Mouse (Mus musculus) ES-E14 (cell line): ENCODE results near the gene Tjp2.

Source experiments
- CHD2 ChIP-seq: IDR thresholded peaks from 2 replicates; pipeline ENCODE4 v1.6.1; 2014; ENCODE audit warnings: mild to moderate bottlenecking, low read depth, low read length, inconsistent platforms
- HCFC1 ChIP-seq: IDR thresholded peaks from 2 replicates; pipeline ENCODE4 v1.6.1; 2012; ENCODE audit warnings: low read length, inconsistent platforms, borderline replicate concordance; ENCODE audit not compliant: insufficient read depth
- MAFK ChIP-seq: IDR thresholded peaks from 2 replicates; pipeline ENCODE4 v1.6.1; 2014; ENCODE audit warnings: mild to moderate bottlenecking, low read depth, low read length, inconsistent platforms; ENCODE audit not compliant: insufficient read depth
- ZC3H11A ChIP-seq: IDR thresholded peaks from 2 replicates; pipeline ENCODE4 v1.6.1; 2012; ENCODE audit warnings: low read depth, mild to moderate bottlenecking, inconsistent platforms, low read length, borderline replicate concordance
- ZNF384 ChIP-seq: IDR thresholded peaks from 2 replicates; pipeline ENCODE4 v1.6.1; 2012; ENCODE audit warnings: low read depth, low read length, inconsistent platforms

DNA sequence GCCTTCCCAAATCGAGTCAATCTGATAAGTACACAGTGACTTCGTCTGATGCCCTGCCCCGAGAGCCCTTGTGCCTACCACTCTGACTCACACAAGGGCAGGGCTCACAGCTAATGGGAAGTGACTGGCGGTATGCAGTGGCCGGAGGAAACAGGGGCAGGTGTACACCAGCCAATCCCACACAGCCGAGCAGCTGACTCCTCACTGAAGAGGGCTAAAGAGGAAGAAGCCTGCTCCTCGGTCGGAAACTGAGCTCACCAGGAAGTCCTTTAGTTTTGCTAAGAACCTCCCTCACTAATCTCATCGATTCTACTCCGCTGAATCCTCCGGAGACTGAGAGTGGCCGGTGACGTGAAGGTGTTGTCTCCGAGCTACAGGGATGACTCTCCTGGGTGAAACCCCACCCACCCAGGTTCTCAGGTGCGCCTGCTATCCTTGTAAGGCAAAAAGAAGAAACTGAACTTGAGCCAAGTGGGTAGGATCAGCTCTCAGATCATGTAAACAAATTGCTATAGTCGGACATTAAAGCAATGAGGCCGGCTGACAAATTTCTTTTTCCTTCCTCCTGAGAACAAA is 58.2 kb downstream of the Tjp2 start:
- TF ChIP-seq CHD2, result no peak
- TF ChIP-seq ZC3H11A, result no peak
- no peak for TF ChIP-seq ZNF384
- no peak for TF ChIP-seq HCFC1
- TF ChIP-seq MAFK, result no peak
